8 mouse cellular contexts compared by ENCODE assay signal in the genomic region with DNA sequence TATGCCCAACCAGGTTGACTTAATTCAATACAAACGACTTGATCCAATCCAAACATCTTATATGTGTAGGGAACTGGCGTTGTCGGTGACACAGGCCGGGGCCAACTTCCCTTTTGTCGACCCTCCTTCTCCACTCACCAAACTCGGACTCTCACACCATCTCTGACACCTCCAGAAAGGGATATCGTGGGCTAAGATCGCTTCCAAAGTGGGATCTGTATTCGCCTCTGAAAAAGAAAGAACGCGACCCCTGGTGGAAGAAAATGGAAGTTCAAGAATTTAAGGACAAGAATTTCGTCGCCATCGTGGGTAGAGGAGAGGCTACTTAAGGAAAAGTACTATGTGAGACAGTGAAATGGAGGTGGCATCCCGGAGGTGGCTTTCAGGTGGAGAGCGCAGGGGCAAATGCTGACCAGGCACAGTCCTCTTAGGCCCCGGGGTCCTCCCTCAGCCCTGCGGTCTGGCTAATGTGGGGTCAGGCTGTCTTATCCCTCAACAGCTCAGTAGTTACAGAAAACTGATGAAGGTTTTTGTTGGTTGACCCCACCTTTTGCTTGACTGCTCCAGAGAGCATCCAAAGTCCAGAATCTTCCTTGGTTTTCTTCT. TPM values are rescaled to one million over a fixed set of nuclear protein-coding genes. Genes with fewer than 3 reads are reported as not detected.
DNase-seq lines count a peak whose midpoint lies in the region; ATAC-seq and TF ChIP-seq lines count a peak whose summit lies in the region.

No protein-coding gene starts in this region.

- WGBS in intestine, embryonic 15.5 days, result 6% methylated on average over 18 of the region's 18 CpGs
- WGBS in limb, embryonic 15.5 days, result 6% methylated on average over 18 of the region's 18 CpGs
- WGBS in midbrain, embryonic 16.5 days, result 5% methylated on average over 18 of the region's 18 CpGs

- peaks cover 49% of the 10 kb centered on the region for H3K27me3 ChIP-seq in intestine, embryonic 15.5 days (replicated peaks)
- H3K27me3 ChIP-seq in limb, embryonic 15.5 days, result peaks cover 63% of the 10 kb centered on the region
- H3K27me3 ChIP-seq in midbrain, embryonic 16.5 days (ENCODE audit: control insufficient read depth, insufficient read depth, low read depth, low read length), result peaks cover 28% of the 10 kb centered on the region

- peak overlapping the region; percentile 33 for H3K4me2 ChIP-seq in intestine, embryonic 15.5 days (replicated peaks)
- H3K4me2 ChIP-seq in limb, embryonic 15.5 days, result peak overlapping the region; percentile 27
- H3K4me2 ChIP-seq in midbrain, embryonic 16.5 days (ENCODE audit: low read length), result peak overlapping the region; percentile 4; the same call in 1 of the 2 replicates

- no peak overlapping the region for H3K27ac ChIP-seq in ES-E14 (ENCODE audit: insufficient read depth, low read depth, low read length, poor library complexity, severe bottlenecking)
- no peak overlapping the region for H3K27ac ChIP-seq in intestine, embryonic 15.5 days
- H3K27ac ChIP-seq in limb, embryonic 15.5 days, result no peak overlapping the region
- H3K27ac ChIP-seq in midbrain, embryonic 16.5 days (ENCODE audit: low read length), result no peak overlapping the region

- H3K4me1 ChIP-seq in ES-E14 (ENCODE audit: control insufficient read depth in 2 of 2, insufficient read depth in 2 of 2, low read length in 2 of 2, poor library complexity in 1 of 2), result peaks cover 4 to 7% of the 10 kb centered on the region in 2 experiments; a peak in 3 of 4 replicates
- H3K4me1 ChIP-seq in intestine, embryonic 15.5 days (replicated peaks), result peaks cover 15% of the 10 kb centered on the region
- H3K4me1 ChIP-seq in limb, embryonic 15.5 days, result peaks cover 34% of the 10 kb centered on the region
- H3K4me1 ChIP-seq in midbrain, embryonic 16.5 days (ENCODE audit: control insufficient read depth, insufficient read depth, low read length), result peaks cover 31% of the 10 kb centered on the region

- no peak overlapping the region for H3K9ac ChIP-seq in ES-E14 (ENCODE audit: insufficient read depth, low read depth, low read length, poor library complexity, severe bottlenecking)
- H3K9ac ChIP-seq in intestine, embryonic 15.5 days, result no peak overlapping the region
- H3K9ac ChIP-seq in limb, embryonic 15.5 days, result no peak overlapping the region
- H3K9ac ChIP-seq in midbrain, embryonic 16.5 days (ENCODE audit: low read depth, low read length), result no peak overlapping the region

- H3K9me3 ChIP-seq in ES-E14 (ENCODE audit: control insufficient read depth, insufficient read depth, low read depth, low read length), result no peaks in the 10 kb centered on the region
- H3K9me3 ChIP-seq in intestine, embryonic 15.5 days, result no peaks in the 10 kb centered on the region
- no peaks in the 10 kb centered on the region for H3K9me3 ChIP-seq in limb, embryonic 15.5 days
- H3K9me3 ChIP-seq in midbrain, embryonic 16.5 days (replicated peaks; ENCODE audit: control insufficient read depth, low read length, poor library complexity, severe bottlenecking), result no peaks in the 10 kb centered on the region

- peak; percentile 80 for DNase-seq in 3T3-L1 (ENCODE audit: low read depth, low spot score)
- DNase-seq in ES-E14 (ENCODE audit: low read depth, low spot score), result peak; percentile 89
- DNase-seq in cerebellum, adult 9-11 months, result peak; percentile 40
- peak; percentile 62 for DNase-seq in thymus, postnatal 14 days

- in situ Hi-C loops in ES-E14 (cut with MboI; ENCODE audit: low sequenced_read_pairs in 2 of 2, unreplicated experiment in 2 of 2), result no loop called here

- H3K4me3 ChIP-seq in ES-E14 (ENCODE audit: insufficient read depth in 1 of 2, low read depth in 1 of 2, low read length in 2 of 2, poor library complexity in 1 of 2, severe bottlenecking in 1 of 2), result no peak overlapping the region
- H3K4me3 ChIP-seq in intestine, embryonic 15.5 days (replicated peaks), result peak overlapping the region; percentile 15; the same call in 1 of the 2 replicates
- peak overlapping the region; percentile 18; the same call in 1 of the 2 replicates for H3K4me3 ChIP-seq in limb, embryonic 15.5 days
- H3K4me3 ChIP-seq in midbrain, embryonic 16.5 days (ENCODE audit: low read depth, low read length), result no peak overlapping the region

- peak; percentile 75 for ATAC-seq in frontal cortex, adult (ENCODE audit: low TSS enrichment)
- ATAC-seq in intestine, embryonic 15.5 days, result no peak
- ATAC-seq in limb, embryonic 15.5 days (ENCODE audit: insufficient number of reproducible peaks, low FRiP score, low TSS enrichment, low read depth), result no peak
- ATAC-seq in midbrain, embryonic 16.5 days, result peak; percentile 21; the same call in 1 of the 2 replicates

- H3K36me3 ChIP-seq in ES-E14 (ENCODE audit: control insufficient read depth, insufficient read depth, low read length, poor library complexity, severe bottlenecking), result no peaks in the 10 kb centered on the region
- no peaks in the 10 kb centered on the region for H3K36me3 ChIP-seq in intestine, embryonic 15.5 days
- H3K36me3 ChIP-seq in limb, embryonic 15.5 days, result no peaks in the 10 kb centered on the region
- no peaks in the 10 kb centered on the region for H3K36me3 ChIP-seq in midbrain, embryonic 16.5 days (ENCODE audit: control insufficient read depth, insufficient read depth, low read length)

TF ChIP-seq in ES-E14, 5 proteins besides CTCF, POLR2A, EP300 and RAD21:
- TF ChIP-seq ZC3H11A (IDR thresholded peaks at IDR 0.05; ENCODE audit: borderline replicate concordance, low read depth, low read length) (no peak), CHD2 (IDR thresholded peaks at IDR 0.05; ENCODE audit: low read depth, low read length) (no peak), MAFK (IDR thresholded peaks at IDR 0.05; ENCODE audit: insufficient read depth, low read depth, low read length) (no peak), HCFC1 (IDR thresholded peaks at IDR 0.05; ENCODE audit: borderline replicate concordance, insufficient read depth, low read length) (no peak), ZNF384 (IDR thresholded peaks at IDR 0.05; ENCODE audit: low read depth, low read length) (no peak)

RNA-seq across cellular contexts. Expression of a gene that starts 53.7 kb away (rescaled TPM):
- 19.7 and 23.7 TPM in 2 replicates for total RNA-seq in ES-E14 (2012; rRNA removed)
- 14.5 and 16.3 TPM in 2 replicates for polyA plus RNA-seq in intestine, embryonic 15.5 days (2015; fragmentation: Nextera tagmentation; extraction: Ambion mirVana)
- 13.0 and 13.5 TPM in 2 replicates for polyA plus RNA-seq in limb, embryonic 15.5 days (2015; fragmentation: Nextera tagmentation; extraction: Ambion mirVana)
- 39.9 and 43.7 TPM in 2 replicates for polyA plus RNA-seq in midbrain, embryonic 16.5 days (2015; fragmentation: Nextera tagmentation; extraction: Ambion mirVana)

RNA-seq across cellular contexts. Expression of a gene that starts 53.9 kb away (rescaled TPM):
- not detected in 2 replicates for total RNA-seq in ES-E14 (2012; rRNA removed)
- polyA plus RNA-seq in intestine, embryonic 15.5 days (2015; fragmentation: Nextera tagmentation; extraction: Ambion mirVana), result 0.05 TPM in 1 of 2 replicates, not detected in the other
- not detected in 2 replicates for polyA plus RNA-seq in limb, embryonic 15.5 days (2015; fragmentation: Nextera tagmentation; extraction: Ambion mirVana)
- polyA plus RNA-seq in midbrain, embryonic 16.5 days (2015; fragmentation: Nextera tagmentation; extraction: Ambion mirVana), result 5.2 and 5.6 TPM in 2 replicates

Comparison
In these comparisons a context has a peak if more than half of its experiments do, and no peak if none do; other contexts are left out.
1. H3K4me3 ChIP-seq: peak in intestine, embryonic 15.5 days (single experiment) and limb, embryonic 15.5 days (single experiment); none in ES-E14 (0 of 2) and midbrain, embryonic 16.5 days (single experiment).
2. ATAC-seq: peak in frontal cortex, adult (single experiment) and midbrain, embryonic 16.5 days (single experiment); none in intestine, embryonic 15.5 days (single experiment) and limb, embryonic 15.5 days (single experiment).
3. Peak in every context shown above with its lines, with median percentiles within 50 percentile points of each other: DNase-seq and H3K4me2 ChIP-seq.